Mouse (Mus musculus): ENCODE measurements around the gene Zyg11a. TPM values are rescaled to one million over a fixed set of nuclear protein-coding genes. Genes with fewer than 3 reads are reported as not detected.
A peak's percentile ranks its signal among the peaks of the same experiment; 100 is the strongest.

Gene Zyg11a
- polyA plus RNA-seq, 1 experiment = 22.3 TPM

DNA sequence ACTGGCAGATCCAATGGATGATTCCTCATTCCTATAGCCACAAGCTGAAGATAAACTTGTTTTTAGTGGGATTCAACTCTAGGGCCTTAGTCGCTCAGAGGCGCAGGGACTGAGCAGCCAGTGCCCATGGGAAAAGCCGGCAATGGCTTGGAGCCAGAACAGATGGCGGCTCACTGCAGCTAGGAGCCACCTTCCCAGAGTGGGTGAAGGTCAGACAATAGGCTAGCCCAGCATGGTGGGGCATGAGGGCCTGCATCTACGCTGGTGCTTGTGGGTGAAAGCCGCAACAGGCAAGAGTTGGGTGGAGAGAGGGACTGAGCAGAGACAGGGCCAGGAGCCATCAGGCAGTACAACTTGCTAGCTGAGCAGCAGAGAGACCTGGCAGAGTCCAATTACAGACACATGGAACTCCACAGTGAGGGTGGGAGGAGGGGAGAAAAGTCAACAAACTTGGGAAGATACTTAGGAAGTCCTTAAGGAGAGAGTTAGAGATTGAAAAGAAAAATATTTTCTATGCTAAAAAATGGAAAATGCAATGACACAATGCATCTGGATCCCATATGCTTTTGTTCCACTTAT is 21.5 kb downstream of the Zyg11a start:
- H3K27me3 ChIP-seq (ENCODE audit: control insufficient read depth, insufficient read depth, low read length, poor library complexity, severe bottlenecking) = no peaks in the 10 kb centered on the region
- H3K9me3 ChIP-seq (replicated peaks; ENCODE audit: control insufficient read depth, insufficient read depth, low read length, poor library complexity, severe bottlenecking) = no peaks in the 10 kb centered on the region
- no peaks in the 10 kb centered on the region for H3K4me1 ChIP-seq (ENCODE audit: control insufficient read depth, insufficient read depth, low read length)
- peak overlapping the region; percentile 29; the same call in 1 of the 2 replicates for H3K4me3 ChIP-seq (ENCODE audit: low read depth, low read length)
- no peak overlapping the region for H3K9ac ChIP-seq (ENCODE audit: low read depth, poor library complexity, severe bottlenecking)
- peaks cover 12% of the 10 kb centered on the region for H3K36me3 ChIP-seq (ENCODE audit: control insufficient read depth, insufficient read depth, low read length, poor library complexity, severe bottlenecking)
- H3K27ac ChIP-seq (ENCODE audit: insufficient read depth, low read length) = no peak overlapping the region
- TF ChIP-seq EP300 (IDR thresholded peaks at IDR 0.05; ENCODE audit: insufficient read depth, low read depth, low read length) = no peak
- no peak for TF ChIP-seq POLR2A (IDR thresholded peaks at IDR 0.05; ENCODE audit: insufficient read depth, low read length)
- no peak for TF ChIP-seq CTCF (IDR thresholded peaks at IDR 0.05; ENCODE audit: low read depth, low read length)

DNA sequence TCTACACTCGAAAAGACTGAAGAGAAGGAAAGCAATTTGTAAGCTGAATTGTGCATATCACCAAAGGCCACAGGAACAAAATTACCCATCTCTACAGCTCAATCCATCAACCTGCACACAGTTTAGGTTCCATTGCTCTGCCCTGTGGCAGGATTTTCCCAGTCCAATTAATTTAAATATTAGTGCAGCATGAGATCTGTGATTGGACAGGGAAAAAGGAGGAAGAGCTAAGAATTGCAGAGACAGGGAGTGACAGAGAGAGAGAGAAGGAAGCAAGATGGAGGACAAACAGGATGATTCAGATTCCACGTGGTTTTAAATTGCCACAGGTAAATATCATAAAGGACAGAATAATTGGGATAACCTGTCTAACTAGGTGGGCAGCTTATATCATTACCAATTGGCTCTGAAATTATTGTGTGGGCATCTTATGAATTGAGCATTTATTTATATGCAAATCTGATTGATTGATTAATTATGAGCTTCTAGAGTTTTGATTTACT is 25.0 kb downstream of the Zyg11a start:
- H3K9me3 ChIP-seq (replicated peaks; ENCODE audit: control insufficient read depth, insufficient read depth, low read length, poor library complexity, severe bottlenecking) = no peaks in the 10 kb centered on the region
- peaks cover 19% of the 10 kb centered on the region for H3K36me3 ChIP-seq (ENCODE audit: control insufficient read depth, insufficient read depth, low read length, poor library complexity, severe bottlenecking)
- no peaks in the 10 kb centered on the region for H3K27me3 ChIP-seq (ENCODE audit: control insufficient read depth, insufficient read depth, low read length, poor library complexity, severe bottlenecking)
- TF ChIP-seq POLR2A (IDR thresholded peaks at IDR 0.05; ENCODE audit: insufficient read depth, low read length) (no peak), CTCF (IDR thresholded peaks at IDR 0.05; ENCODE audit: low read depth, low read length) (no peak), EP300 (IDR thresholded peaks at IDR 0.05; ENCODE audit: insufficient read depth, low read depth, low read length) (no peak)
- H3K9ac ChIP-seq (ENCODE audit: low read depth, poor library complexity, severe bottlenecking) = peak overlapping the region; percentile 71
- no peak overlapping the region for H3K27ac ChIP-seq (ENCODE audit: insufficient read depth, low read length)
- H3K4me3 ChIP-seq (ENCODE audit: low read depth, low read length) = peak overlapping the region; percentile 59
- no peaks in the 10 kb centered on the region for H3K4me1 ChIP-seq (ENCODE audit: control insufficient read depth, insufficient read depth, low read length)

DNA sequence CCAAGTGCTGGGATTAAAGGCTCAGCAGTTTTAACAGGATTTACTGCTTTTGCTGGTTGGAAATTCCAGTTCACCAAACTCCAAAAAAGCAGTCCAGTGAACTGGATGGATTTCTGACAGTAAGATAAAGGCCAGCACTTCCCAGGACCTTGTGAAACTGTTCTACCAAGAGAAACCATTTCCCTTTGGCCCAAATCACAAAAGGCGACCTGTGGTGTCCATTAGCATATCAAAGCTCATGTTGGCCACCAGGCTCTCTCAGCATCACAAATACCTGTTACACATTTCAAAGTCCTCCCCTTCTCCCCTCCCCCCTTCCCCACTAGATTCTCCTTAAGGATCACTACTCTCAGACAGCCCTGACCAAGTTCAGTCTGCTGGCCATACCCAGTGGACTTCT is 35.6 kb downstream of the Zyg11a start:
- H3K4me1 ChIP-seq (ENCODE audit: control insufficient read depth, insufficient read depth, low read length) = peaks cover 3% of the 10 kb centered on the region
- peaks cover 22% of the 10 kb centered on the region for H3K36me3 ChIP-seq (ENCODE audit: control insufficient read depth, insufficient read depth, low read length, poor library complexity, severe bottlenecking)
- TF ChIP-seq EP300 (IDR thresholded peaks at IDR 0.05; ENCODE audit: insufficient read depth, low read depth, low read length) (0 out of 2 replicates have a peak, but pooled peaks have one; percentile 25), CTCF (IDR thresholded peaks at IDR 0.05; ENCODE audit: low read depth, low read length) (no peak)

DNA sequence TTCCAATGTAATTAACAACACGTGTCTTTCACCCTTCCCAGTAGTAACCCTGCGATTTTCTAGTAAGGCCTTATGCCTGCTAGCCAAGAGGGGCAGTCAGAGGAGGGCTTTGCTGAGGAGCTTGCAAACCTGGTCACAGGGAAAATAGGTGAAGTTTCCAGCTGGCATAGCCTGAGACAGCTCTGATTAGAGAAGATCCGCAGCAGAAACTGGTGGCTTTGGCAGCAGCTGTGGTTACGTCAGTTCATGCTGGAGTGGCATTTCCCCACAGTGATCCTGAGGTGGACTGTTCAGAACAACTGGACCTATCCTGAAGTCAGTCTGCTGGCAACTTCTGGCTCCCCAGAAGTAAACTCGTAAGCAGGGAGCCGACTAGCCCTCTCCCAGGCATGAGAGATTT is 49.8 kb downstream of the Zyg11a start:
- H3K4me1 ChIP-seq (ENCODE audit: control insufficient read depth, insufficient read depth, low read length) = peaks cover 5% of the 10 kb centered on the region
- TF ChIP-seq EP300 (IDR thresholded peaks at IDR 0.05; ENCODE audit: insufficient read depth, low read depth, low read length) (no peak), CTCF (IDR thresholded peaks at IDR 0.05; ENCODE audit: low read depth, low read length) (no peak), POLR2A (IDR thresholded peaks at IDR 0.05; ENCODE audit: insufficient read depth, low read length) (no peak)
- no peaks in the 10 kb centered on the region for H3K9me3 ChIP-seq (replicated peaks; ENCODE audit: control insufficient read depth, insufficient read depth, low read length, poor library complexity, severe bottlenecking)

More for the DNA sequence above, 35.6 kb downstream of the Zyg11a start:
- Histone ChIP-seq H3K4me3 (ENCODE audit: low read depth, low read length) (no peak overlapping the region), H3K27me3 (ENCODE audit: control insufficient read depth, insufficient read depth, low read length, poor library complexity, severe bottlenecking) (no peaks in the 10 kb centered on the region; the same call in 1 of the 2 replicates), H3K9me3 (replicated peaks; ENCODE audit: control insufficient read depth, insufficient read depth, low read length, poor library complexity, severe bottlenecking) (peaks cover 5% of the 10 kb centered on the region; the same call in 1 of the 2 replicates), H3K9ac (ENCODE audit: low read depth, poor library complexity, severe bottlenecking) (no peak overlapping the region), H3K27ac (ENCODE audit: insufficient read depth, low read length) (0 out of 2 replicates have a peak overlapping the region, but pooled peaks have one; percentile 40)

DNA sequence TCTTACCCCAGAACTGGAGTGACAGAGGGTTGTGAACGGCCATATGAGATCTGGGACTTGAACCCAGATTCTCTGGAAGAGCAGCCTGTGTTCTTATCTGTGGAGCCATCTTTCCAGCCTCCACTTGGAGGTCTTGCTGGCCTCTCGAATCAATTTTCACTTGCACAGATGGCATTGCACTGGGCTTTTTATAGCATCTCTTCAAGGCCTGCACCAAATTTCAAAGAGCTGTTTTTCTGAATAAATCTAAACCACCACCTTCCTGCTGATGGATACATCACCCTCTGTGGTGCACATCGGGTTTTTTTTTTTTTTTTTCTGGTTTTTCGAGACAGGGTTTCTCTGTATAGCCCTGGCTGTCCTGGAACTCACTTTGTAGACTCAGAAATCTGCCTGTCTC is 51.0 kb downstream of the Zyg11a start:
- Histone ChIP-seq H3K4me1 (ENCODE audit: control insufficient read depth, insufficient read depth, low read length) (peaks cover 2% of the 10 kb centered on the region), H3K9me3 (replicated peaks; ENCODE audit: control insufficient read depth, insufficient read depth, low read length, poor library complexity, severe bottlenecking) (no peaks in the 10 kb centered on the region), H3K27me3 (ENCODE audit: control insufficient read depth, insufficient read depth, low read length, poor library complexity, severe bottlenecking) (no peaks in the 10 kb centered on the region), H3K9ac (ENCODE audit: low read depth, poor library complexity, severe bottlenecking) (no peak overlapping the region), H3K4me3 (ENCODE audit: low read depth, low read length) (no peak overlapping the region), H3K27ac (ENCODE audit: insufficient read depth, low read length) (no peak overlapping the region), H3K36me3 (ENCODE audit: control insufficient read depth, insufficient read depth, low read length, poor library complexity, severe bottlenecking) (peaks cover 8% of the 10 kb centered on the region)
- TF ChIP-seq POLR2A (IDR thresholded peaks at IDR 0.05; ENCODE audit: insufficient read depth, low read length) = no peak
- no peak for TF ChIP-seq CTCF (IDR thresholded peaks at IDR 0.05; ENCODE audit: low read depth, low read length)
- TF ChIP-seq EP300 (IDR thresholded peaks at IDR 0.05; ENCODE audit: insufficient read depth, low read depth, low read length) = no peak

More for the DNA sequence above, 49.8 kb downstream of the Zyg11a start:
- Histone ChIP-seq H3K36me3 (ENCODE audit: control insufficient read depth, insufficient read depth, low read length, poor library complexity, severe bottlenecking) (peaks cover 12% of the 10 kb centered on the region), H3K9ac (ENCODE audit: low read depth, poor library complexity, severe bottlenecking) (no peak overlapping the region), H3K27ac (ENCODE audit: insufficient read depth, low read length) (no peak overlapping the region), H3K4me3 (ENCODE audit: low read depth, low read length) (no peak overlapping the region), H3K27me3 (ENCODE audit: control insufficient read depth, insufficient read depth, low read length, poor library complexity, severe bottlenecking) (no peaks in the 10 kb centered on the region)

DNA sequence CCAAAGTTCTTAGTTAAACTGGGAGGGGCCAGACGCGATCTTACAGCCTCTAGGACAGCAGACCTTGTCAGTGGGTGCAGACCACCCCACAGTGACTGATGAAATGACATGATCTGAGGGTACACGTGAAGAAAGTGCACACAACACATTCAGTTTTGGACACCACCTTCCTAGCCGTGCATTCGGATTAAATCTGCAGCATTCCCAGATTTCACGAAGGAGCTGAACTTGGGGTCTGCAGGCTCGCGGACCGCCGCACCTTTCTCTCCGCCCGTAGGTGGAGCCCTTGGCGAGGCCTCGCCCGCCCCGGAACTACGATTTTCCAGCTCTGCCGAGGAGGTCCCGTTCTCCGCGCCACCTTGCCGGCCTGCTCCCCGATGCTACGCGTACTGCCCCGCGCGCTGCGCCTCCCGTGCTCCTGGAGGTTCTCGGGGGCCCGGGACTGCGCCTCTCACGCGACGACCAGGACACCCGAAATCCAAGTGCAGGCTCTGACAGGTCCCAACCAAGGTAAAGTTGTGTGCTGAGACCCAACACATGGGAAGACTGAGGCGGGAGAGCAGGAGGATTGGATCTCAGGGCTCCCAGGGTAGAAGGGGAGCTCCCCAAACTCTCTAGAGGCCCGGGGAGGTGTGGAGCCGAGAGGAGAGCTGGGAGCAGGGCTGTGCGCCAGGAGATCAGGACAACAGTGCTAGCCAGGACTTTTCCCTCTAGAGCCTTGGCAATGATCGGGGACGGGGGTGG is 52.5 kb downstream of the Zyg11a start, which contains the start of gene Echdc2:
TSS of gene Echdc2 (plus strand) at position 286 of the 744 bp plus-strand sequence.
- H3K27ac ChIP-seq (ENCODE audit: insufficient read depth, low read length) = no peak within 1 kb of the TSS
- H3K27me3 ChIP-seq (ENCODE audit: control insufficient read depth, insufficient read depth, low read length, poor library complexity, severe bottlenecking) = no peaks in the 10 kb centered on the region
- no peaks in the 10 kb centered on the region; the same call in 1 of the 2 replicates for H3K36me3 ChIP-seq (ENCODE audit: control insufficient read depth, insufficient read depth, low read length, poor library complexity, severe bottlenecking)
- peaks cover 2% of the 10 kb centered on the region for H3K4me1 ChIP-seq (ENCODE audit: control insufficient read depth, insufficient read depth, low read length)
- H3K9me3 ChIP-seq (replicated peaks; ENCODE audit: control insufficient read depth, insufficient read depth, low read length, poor library complexity, severe bottlenecking) = 0 out of 2 replicates have a peak, but pooled peaks cover 3% of the 10 kb centered on the region
- TF ChIP-seq CTCF (IDR thresholded peaks at IDR 0.05; ENCODE audit: low read depth, low read length) (peak; percentile 45), EP300 (IDR thresholded peaks at IDR 0.05; ENCODE audit: insufficient read depth, low read depth, low read length) (peak; percentile 31; the same call in 1 of the 2 replicates), POLR2A (IDR thresholded peaks at IDR 0.05; ENCODE audit: insufficient read depth, low read length) (no peak)
- H3K4me3 ChIP-seq (ENCODE audit: low read depth, low read length) = peak within 1 kb of the TSS; percentile 83
- H3K9ac ChIP-seq (ENCODE audit: low read depth, poor library complexity, severe bottlenecking) = peak within 1 kb of the TSS; percentile 78

All from ES-Bruce4 (cell line).